Mouse (Mus musculus) ES-CJ7 (cell line): ENCODE measurements around the gene Rad51b.

Experiments used
- DNase-seq: peaks from one replicate; pipeline ENCODE4 v3.0.0; 2011; ENCODE audit warnings: low read depth, low spot score

The Rad51b gene

DNA sequence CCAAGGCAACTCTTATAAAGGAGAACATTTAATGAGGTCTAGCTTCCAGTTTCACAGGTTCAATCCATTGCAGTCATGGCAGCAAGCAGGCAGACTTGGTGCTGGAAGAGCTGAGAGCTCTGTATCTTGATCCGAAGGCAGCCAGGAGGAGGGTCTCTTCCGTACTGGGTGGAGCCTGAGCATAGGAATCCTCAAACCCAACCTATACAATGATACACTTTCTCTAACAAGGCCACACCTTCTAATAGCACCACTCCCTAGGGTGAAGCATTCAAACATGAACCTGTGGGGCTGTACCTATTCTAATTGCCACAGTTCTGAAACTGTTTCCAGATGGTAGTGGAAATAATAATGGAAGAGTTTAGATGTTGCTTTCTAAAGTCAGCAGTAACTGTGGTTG, 33.5 kb downstream of the Rad51b start:
- DNase-seq = peak; percentile 43

DNA sequence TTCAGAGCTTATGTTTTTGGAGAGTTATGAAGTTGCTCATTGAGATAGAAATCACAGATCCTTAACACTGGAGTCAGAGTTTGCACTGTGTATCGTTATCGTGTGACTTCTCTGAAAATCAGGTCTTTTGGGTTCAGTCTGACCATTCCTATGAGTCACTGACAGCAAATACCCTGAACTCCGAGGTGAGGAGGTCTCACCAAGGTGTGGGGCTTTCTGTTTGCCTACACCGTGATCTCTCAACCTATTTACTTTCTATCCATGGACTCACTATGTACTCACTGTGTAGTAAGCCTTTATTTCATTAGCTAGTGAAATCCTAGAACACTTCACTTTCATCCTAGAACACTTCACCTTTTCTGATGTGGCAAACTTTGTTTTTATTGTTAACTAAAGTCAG, 34.6 kb downstream of the Rad51b start:
- DNase-seq = no peak

DNA sequence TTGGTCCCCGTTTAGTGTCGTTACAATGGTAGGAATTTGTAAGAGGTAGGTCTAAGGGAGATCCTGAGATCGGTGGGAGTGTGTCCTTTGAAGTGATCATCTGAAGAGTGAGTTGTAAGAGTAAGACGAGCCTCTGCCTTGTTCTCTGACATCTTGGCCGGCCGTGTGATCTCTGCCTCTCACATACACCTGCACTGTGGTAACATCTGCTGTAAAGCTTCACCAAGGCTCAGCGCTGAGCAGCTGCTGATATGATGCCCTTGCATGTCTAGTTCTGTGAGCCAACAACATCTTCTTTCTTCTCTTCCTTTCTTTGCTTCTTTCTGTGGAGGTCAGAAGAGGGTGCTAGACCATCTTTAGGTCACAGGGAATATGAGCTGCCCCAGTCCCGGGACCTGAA, 41.7 kb downstream of the Rad51b start:
- DNase-seq = no peak

DNA sequence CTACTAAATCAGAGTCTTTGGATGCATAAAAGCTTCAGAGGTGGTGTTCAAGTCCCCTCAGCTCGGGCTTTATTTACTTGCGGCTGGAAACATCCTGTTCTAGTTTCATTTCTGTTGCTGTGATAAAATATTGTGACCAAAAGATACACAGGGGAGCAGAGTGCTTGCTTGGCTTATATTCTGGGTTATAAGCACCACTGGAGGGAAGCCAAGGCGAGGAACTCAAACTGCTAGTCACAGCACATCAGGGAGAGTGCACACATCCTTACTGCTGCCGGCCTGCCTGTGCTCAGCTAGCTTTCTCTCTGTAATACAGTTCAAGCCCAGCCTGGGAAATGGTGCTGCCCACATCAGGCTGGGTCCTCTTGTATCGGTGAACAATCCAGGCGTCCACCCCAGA, 43.4 kb downstream of the Rad51b start:
- no peak for DNase-seq

- peak; percentile 89 for DNase-seq
These were observed 44.3 kb downstream of the Rad51b start for GRCm38 (mm10) chr12:79341291-79341845.

GRCm38 (mm10) chr12:79346198-79346733, 49.2 kb downstream of the Rad51b start:
- no peak for DNase-seq

DNA sequence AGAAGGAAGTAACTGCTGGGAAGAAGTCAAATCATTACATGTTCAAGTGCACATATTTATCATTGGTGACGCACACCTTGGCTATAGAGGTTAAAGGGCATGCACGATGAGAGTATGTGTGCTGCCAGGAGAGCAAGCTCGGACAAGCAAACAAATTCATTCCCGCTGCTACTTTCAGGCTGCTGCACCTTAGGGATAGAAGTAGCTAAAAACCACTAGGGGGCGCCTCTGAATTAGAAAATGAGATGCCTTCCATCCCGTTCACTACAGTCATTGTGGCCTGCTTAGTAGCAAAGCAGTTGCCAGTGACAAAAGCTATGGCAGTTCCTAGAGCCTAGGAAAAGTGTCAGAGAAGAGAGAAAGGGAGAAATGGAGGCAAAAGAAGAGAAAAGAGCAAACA, 50.6 kb downstream of the Rad51b start:
- peak; percentile 78 for DNase-seq

DNA sequence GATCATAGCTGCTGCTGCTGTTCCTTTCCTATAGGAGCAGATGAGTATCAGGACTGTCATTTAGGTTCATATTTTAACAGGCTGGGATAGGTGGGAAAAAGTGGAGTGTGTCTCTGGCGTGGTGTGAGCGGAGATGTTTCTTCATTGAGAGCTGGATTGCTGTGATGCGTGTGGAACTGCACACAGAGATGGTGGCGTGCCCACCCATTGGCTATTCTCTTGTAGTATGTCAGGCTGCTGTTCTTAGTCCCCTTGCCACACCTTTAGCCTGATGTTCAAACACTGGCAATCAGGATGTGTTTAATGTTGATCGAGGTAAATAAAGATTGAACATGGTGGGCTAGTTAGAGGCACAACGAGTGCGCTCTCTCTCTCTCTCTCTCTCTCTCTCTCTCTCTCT, 54.4 kb downstream of the Rad51b start:
- no peak for DNase-seq

GRCm38 (mm10) chr12:79352086-79352741, 55.1 kb downstream of the Rad51b start:
- DNase-seq = no peak

DNA sequence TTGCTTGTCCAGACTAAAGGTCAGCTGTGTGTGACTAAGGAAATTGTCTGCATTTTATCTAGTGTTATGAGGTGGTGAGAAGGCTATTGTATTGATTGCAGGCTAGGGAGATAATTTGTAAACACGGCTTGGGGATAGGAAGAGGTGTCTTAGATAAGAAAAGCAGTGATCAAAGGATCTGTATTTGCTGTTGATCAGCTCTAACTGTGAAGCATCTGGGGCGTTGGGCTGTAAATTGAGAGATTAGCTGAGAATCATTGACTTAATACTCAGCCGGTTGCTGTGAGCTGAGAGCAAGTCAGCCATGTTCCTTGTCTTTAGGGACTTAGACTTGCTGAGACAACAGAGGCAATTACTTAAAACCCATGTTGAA, 55.6 kb downstream of the Rad51b start:
- DNase-seq = no peak

DNA sequence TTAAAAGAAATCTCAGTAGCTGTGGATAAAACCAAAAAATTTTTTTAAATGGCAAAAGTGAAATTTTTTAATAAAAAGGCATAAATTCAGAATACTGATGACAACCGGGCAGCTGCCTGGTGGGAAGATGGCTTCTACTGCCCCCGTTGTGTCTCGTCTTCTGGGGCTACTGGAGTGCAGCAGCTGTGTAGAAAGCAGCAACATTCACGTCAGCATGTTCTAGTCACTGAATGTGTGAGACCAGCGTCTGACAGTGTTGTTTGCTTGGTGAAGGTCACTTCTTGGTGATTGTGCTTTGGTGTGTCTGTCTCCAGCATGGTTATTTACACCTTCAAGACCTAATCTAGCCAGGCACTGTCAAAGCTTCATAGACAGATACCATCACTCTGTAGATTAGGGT, 56.3 kb downstream of the Rad51b start:
- DNase-seq = no peak

DNA sequence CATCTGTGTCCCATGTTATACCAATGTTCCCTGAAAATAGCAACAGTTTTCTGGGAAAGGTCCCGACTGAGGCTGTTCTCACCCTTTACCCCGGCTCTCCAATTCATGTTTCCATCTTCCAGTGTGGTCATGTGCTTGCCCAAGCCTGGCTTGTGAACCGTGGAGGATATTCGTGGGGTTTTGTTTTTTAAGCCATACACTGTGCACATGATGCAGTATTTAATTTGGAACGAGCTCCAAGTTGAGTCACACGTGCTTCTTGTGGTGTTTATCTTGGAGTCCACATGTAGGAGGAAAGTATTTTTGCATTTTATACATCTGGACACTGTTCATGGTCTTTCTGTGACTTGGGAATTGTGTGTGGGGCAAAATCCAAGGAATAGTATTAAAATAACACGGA, 57.5 kb downstream of the Rad51b start:
- DNase-seq = no peak

DNA sequence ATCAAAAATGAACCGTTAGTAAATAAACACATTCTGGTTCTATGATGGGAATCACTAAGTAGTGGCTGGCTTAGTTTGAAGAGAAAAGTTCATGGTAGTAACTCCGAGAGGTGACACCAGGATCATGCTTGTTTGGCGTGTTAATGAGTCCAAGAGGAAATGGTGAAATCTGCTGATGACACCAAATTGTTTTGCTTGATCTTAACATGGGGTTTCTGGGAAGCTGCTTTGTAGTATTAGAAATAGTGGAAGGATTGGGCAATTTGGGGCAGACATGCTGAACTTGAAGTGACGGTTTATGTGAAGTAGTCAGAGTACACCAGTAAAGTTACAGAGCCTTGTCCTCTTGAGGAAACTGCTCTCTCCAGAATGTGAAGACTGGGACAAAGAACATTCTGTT, 59.1 kb downstream of the Rad51b start:
- no peak for DNase-seq

GRCm38 (mm10) chr12:79357631-79358030, 60.5 kb downstream of the Rad51b start:
- DNase-seq = no peak

GRCm38 (mm10) chr12:79358613-79359218, 61.6 kb downstream of the Rad51b start:
- DNase-seq = peak; percentile 77

- peak; percentile 12 for DNase-seq
These were observed 62.3 kb downstream of the Rad51b start for GRCm38 (mm10) chr12:79359404-79359803.

DNA sequence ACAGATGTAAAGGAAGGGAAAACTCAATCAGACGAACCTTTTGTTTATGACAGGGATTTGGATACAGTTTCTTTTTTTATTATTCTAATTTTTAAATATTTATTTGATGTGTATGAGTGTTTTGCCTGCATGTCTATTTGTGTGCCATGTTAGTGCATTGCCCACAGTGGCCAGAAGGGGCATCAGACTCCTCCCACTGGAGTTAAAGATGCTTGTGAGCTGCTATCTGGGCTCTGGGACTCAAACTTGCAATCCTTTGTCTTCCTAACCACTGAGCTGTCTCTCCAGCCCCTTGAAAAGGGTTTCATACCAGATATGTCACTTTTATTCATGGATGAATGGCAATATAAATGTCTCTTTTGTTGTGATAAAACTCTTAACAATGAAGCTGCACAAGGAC, 65.1 kb downstream of the Rad51b start:
- DNase-seq = peak; percentile 54

DNA sequence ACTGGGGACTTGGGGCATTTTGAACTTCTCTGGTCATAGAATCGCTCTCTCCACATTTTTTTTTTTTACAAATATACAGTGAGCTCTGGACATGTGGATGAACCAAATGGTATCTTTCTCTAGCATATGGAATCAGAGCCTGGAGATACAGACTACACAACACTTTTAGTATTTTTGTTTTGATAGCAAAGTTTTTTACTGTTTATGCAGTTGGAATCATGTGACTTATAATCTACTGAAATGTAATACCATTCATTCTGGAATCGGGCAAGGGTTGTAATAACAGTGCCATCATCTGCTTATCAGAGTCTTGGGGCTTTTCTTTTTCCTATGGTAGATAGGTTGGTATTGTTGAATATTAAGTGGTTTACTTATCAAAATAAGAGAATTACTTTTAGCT, 67.2 kb downstream of the Rad51b start:
- no peak for DNase-seq

GRCm38 (mm10) chr12:79368818-79369217, 71.7 kb downstream of the Rad51b start:
- DNase-seq = no peak

DNA sequence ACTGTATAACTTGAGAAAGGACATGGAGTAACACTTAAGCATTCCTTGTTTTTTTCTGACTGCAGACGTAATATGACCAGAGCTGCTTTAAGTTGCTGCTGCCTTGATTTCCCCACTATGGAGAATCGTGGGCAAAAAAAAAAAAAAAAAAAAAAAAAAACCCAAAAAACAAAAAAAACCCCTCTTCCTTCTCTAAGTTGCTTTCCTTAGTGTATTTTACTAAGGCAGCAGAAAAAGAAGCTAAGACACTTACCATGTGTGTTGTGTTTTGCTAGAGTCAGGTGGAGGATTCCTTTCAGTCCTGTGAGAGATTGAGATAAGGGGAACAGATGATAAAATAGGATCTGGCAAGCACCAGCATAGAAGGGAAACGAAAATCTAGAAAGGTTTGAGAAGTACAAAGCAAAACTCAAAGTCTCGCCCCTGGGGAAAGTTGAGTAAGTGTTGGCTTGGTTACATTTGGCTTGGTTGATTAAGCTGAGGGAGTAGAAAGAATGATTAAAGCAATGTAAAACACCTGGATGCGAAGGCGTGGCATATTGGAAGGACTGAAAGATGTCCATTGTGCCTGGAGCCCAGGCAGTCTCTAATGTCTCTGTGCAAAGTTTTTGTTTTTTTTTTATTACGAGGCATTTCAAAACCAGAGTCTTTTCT, 72.6 kb downstream of the Rad51b start:
- DNase-seq = no peak

- DNase-seq = no peak
These were observed 75.6 kb downstream of the Rad51b start for GRCm38 (mm10) chr12:79372697-79373096.

DNA sequence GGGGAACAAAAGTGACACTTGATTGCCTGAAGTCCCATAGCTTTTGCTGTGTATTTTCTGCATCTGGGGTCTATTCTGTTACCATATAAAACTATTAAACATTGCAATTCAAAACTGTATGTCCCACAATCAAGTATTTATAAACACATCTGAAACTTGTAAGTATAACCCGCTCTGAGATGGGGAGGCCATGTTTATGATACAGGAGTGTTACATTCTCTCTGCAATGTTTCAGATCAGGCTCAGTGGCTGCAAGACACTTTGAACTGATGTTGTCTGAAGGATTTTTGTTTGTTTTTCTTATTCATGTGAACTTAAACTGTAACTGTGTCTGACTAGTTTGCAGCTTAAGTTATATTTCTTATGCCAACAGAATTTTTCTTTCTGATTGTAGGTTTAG, 80.3 kb downstream of the Rad51b start:
- DNase-seq = no peak

- DNase-seq = no peak
These were observed 80.8 kb downstream of the Rad51b start for GRCm38 (mm10) chr12:79377861-79378260.
